Mouse (Mus musculus) retina, embryonic 14.5 days (tissue): ENCODE measurements at regions not wholly inside any gene's neighbourhood (a gene's known extent, or its start where the extent isn't known, plus 50 kb on each side); places are given as distances from the start of the nearest gene placed in this dataset.
"Not testable (repeated sequence)": the region's sequence is repeated elsewhere in the genome, so short reads cannot be mapped to it uniquely, and the experiment has no call there.

Experiments
- DNase-seq: peaks from one replicate; pipeline ENCODE4 v3.0.0-alpha.2; 2015; ENCODE audit warnings: low spot score

DNA sequence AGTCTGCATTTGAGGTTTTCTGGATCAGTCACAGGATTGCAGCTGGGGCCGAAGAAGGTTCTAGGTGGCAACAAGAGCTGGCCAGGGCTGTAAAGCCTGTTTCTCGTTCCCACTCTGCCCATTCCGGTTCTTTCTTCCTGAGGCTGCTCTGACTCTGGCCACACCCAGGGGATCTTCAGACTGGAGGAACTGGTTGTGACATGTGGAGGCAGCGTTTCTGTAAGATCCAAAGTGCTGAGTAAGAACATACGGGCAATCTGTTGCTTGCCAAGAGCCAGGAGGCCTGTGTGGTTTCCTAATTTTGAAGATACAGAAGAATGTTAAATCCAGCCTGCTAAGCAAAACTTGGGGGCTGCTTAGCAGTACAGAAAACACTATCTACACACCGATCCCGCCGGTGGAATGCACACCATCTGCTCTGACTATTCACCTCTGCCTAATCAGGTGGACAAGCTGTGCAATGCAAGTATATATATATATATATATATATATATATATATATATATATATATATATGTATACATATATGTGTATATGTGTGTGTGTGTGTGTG is 99.3 kb upstream of the Bmp2k start:
- no peak for DNase-seq

- DNase-seq, result no peak
Measured at GRCm38 (mm10) chr5:96898695-96899094, 98.8 kb upstream of the Bmp2k start.

- peak; percentile 58 for DNase-seq
Measured at GRCm38 (mm10) chr5:96905572-96906271, 91.8 kb upstream of the Bmp2k start.

DNA sequence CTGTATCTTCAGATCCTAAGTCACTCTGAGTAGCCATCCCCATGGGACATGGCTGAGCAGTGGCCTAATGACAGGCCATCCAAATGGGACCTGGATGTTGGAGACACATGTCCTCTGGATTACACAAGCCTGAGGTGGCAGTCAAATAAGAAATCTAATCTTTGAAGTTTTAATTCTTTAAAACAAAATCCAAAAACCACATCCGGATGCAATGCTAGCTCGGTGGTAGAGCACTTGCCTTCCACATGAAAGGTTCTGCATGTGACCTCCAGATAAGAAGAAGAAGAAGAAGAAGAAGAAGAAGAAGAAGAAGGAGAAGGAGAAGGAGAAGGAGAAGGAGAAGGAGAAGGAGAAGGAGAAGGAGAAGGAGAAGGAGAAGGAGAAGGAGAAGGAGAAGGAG is 89.1 kb upstream of the Bmp2k start:
- not testable (repeated sequence) for DNase-seq

GRCm38 (mm10) chr5:96909218-96909617 is 88.3 kb upstream of the Bmp2k start:
- no peak for DNase-seq

- peak; percentile 31 for DNase-seq
Measured at GRCm38 (mm10) chr5:96911550-96912253, 85.8 kb upstream of the Bmp2k start.

DNA sequence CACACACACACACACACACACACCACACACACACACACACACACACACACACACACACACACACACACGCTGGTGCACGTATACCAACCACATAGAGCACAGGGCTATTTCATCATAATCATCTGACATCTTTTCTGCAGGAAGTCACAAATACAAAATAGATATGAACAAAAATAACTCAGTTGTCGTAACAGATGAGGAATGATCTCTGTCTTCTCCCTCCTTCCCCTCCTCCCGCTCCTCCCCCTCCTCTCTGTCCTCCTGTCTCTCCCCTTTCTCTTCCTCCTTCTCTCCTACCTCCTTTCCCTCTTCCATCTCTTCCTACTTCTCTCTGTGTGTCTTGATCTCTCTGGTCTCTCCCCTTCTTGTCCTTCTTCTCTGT is 85.2 kb upstream of the Bmp2k start:
- no peak for DNase-seq

DNA sequence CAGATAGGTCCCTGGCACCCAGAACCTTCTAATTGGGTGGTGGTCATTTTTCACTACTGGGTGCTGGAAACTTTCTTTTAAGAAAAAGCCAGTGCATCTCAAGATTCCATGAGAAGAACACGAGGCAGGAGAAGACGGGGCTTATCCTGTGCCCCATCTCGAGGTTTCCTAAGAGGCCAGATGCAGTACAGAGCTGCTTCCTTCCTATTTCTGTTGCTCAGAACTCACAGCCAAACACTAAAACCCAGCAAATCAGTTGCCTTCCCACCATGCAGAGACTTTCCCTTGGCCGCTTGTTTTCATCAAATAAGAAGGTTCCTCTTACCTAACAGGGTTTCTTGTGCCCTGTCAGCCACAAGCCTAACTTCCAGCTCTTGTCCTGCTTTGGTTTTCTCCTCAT is 84.7 kb upstream of the Bmp2k start:
- DNase-seq, result no peak

- no peak for DNase-seq
Measured at GRCm38 (mm10) chr5:96913711-96914110, 83.8 kb upstream of the Bmp2k start.

DNA sequence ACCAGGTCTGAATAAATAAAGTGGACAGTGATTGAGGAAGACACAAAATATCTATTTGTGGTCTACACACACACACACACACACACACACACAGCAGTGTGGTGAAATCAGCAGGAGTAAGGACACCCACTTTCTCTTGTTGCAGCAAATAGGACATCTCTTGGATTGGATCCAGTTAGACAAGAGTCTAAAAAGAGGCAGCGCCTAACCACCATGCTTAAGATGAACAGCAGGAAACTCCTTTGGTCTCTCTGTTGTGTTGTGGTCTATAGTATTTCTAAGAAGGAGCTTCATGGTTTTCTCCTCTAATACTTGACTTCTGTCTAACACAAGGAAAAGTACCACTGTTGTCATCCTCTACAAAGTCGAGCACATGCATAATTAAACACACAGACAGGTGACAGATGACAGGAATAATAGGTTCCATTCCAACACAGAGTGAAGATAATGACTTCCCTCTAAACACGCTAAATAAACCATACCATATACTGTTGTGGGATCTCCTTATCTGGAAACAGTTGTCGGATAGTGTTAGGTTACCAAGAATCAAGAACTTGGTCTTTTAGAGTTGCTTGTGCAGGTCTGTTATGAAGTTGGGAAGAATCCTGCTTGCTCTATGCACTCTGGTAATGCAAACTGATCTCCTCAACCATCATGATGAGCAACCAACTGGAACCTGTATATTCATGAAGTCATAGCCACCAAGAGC is 82.6 kb upstream of the Bmp2k start:
- no peak for DNase-seq

DNA sequence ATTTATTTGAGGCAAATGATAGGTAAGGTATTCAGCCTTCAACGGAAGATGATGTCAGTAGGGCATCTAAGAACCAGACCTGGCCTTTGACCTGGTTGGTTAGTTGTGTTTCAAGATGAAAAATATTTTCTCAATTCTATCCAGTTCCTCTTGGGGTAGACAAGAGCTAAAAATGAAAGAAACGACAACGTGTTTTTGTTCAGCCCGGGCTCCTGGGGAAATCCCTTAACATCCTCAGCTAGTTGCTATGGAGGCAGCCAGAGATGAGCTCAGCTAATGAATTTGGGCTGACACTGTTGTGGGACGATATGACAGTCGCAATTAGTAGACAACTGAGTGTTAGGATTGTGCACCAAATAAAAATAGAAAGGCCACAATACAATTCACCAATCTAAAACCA is 80.6 kb upstream of the Bmp2k start:
- DNase-seq, result no peak

DNA sequence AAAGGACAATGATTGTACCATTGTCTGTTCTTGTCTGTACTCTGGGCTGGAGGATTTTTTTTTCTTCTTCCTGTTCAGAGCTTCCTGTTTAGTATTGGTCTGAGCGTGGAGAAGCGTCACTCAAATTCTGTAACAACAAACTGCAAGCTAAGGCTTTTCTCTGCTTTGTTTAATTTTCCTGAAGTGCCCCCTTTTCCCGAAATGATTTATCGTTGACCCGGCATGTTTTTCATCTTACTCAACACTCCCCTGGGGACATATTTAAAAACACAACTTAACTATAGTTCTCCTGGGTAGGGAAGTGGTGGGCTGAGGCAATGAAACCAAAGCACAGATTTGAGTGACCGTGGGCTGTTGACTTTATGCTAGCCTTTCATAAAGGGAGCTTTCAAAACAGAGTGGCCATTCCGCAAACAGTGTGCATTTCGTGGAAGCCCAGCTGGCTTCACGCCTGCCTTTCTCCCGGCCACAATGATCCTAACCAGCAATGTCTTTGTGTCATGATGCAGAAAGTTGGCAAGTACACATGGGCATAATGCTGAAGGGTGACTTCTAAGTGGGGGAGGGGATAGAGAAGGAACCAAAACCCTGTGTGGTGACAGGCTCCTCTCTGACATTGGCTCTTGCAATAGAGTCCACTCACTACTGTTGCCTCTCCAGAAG is 79.8 kb upstream of the Bmp2k start:
- DNase-seq, result no peak

GRCm38 (mm10) chr5:96919149-96919548 is 78.3 kb upstream of the Bmp2k start:
- no peak for DNase-seq

DNA sequence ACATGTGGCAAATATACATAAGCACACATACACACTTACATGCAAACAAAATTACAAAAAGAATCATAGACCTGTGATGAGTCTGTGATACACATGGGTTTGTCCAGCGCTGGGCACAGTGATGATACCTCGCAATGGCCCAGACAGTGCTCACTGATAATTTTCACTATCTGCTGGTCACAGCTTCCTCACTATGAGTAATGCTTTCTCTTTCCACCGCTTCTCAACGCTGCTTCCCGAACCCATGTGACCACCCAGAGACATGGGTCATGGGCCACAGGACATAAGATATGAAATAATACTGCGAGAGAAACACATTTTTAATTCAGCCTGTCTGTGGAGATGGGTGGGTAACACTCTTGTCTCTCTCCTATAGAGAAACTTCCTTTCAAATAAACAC is 76.5 kb upstream of the Bmp2k start:
- no peak for DNase-seq

DNA sequence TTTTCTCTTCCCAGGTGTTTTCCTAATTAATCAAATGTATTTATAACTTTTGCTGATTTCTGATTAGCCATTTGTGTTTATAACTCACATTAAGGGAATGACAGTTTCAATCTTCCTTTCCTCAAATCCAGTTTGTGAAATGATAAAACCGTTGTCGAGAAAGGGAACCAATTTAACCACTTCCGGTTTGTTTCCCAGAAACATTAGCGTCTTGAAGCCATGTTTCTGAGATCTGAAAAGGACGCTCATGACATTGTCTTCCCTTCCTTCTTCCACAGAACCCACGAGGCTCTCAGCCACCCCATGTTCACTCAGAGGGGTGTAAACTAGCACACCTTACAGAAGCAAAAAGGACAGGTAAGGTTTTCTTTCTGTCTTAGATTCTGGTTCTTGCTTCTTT is 76.0 kb upstream of the Bmp2k start:
- no peak for DNase-seq

DNA sequence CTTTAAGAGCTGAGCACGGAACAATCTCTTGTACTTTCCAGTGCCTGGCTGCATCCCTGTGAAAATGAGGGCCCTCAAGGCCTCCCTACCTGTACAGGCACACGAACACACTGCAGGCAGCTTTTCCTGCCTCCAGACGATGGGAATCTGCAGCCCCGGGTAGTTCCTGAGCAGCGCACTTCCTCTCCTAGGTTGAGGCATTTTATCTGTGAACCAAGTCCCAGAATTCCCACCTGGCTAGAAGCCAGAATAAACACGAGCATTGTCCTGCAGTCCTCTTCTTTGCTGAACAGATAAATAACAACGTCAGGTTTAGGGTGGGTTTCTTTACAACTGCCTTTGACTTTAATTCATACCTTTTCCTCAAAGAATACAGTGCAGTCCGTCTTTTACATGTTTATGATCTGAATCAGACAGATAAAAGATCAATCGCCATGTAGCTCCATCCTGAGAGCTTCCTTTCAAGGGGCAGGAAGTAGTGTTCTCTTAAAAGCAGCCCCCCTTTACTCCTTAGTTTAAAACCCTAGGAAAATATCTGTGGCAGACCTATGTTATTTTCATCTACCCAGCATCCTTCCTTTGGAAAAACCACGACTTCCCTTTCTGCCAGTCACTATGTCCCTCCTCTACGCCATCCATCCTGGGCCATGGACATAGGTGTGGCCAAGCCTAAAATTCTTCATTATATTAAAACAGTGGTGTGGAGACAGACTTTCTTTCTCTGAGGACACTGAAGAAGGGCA is 75.3 kb upstream of the Bmp2k start:
- DNase-seq, result no peak

- DNase-seq, result no peak
Measured at GRCm38 (mm10) chr5:96922716-96923076, 74.8 kb upstream of the Bmp2k start.

- DNase-seq, result no peak
Measured at GRCm38 (mm10) chr5:96923526-96923925, 74.0 kb upstream of the Bmp2k start.

DNA sequence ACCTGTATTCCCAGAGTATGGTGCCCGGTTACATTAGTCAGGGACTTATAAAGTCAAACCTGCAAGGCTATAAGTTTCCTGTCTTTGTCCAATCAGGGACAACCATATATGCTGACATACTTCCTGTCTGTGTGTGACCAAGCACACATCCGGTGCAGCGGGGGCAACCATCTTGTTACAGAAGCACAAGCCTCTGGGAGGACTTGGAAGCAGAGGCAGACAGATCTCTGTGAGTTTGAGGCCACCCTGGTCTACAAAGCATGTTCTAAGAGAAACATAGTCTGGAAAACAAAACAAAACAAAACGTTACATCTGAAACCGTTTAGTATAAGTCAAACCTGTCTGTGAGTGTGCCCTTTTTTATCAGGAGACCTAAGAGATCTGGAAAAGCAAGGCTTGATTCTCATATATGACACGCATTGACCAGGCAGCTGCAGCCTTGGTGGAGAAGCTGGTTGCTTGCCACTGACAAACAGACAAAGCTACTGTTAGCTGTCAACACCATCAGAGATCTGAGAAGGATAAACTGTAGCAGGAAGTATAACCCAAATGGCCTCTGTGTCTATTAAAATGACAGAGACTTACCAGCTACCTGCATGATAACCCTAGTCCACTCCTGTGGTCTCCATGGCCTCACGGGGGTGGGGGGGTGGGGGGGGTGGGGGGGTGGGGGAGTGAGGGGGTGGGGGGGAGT is 72.6 kb upstream of the Bmp2k start:
- no peak for DNase-seq

DNA sequence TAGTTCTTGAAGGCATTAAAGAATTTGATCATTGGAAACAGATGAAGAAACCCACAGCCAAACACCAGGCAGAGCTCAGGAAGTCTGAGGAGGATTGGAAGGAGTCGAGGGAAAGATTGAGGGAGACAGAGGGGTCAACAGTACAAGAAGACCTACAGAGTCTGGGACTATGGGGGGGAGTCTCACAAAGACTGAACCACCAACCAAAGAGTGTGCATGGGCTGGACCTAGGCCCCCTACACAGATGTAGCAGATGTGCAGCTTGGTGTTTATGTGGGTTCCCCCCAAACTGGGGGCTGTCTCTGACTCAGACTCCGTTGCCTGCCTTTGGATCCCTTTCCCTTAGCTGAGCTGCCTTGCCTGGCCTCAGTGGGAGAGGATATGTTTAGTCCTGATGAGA is 71.5 kb upstream of the Bmp2k start:
- DNase-seq, result no peak

GRCm38 (mm10) chr5:96931091-96931490 is 66.4 kb upstream of the Bmp2k start:
- DNase-seq, result no peak
